Mouse (Mus musculus) heart, postnatal 0 days (tissue): Measurements from ENCODE around the gene Vav3. TPM values are rescaled to one million over a fixed set of nuclear protein-coding genes. Genes with fewer than 3 reads are reported as not detected.

ENCODE experiments used
- ATAC-seq: fragments of 200-750 bp; cut with Nextera tagmentation; 2 replicates; pipeline ENCODE4 v1.8.0; 2017; ENCODE audit warnings: low read depth, moderate number of reproducible peaks, moderate library complexity; ENCODE audit not compliant: insufficient read depth
- DNase-seq: peaks from one replicate; pipeline ENCODE4 v3.0.0-alpha.2; 2016; ENCODE audit warnings: low spot score
- H3K27ac ChIP-seq: fragments of 300-500 bp; sonication (generic); 2 replicates; pipeline ENCODE4 v1.5.1; 2014; ENCODE audit warnings: low read depth, mild to moderate bottlenecking
- H3K27me3 ChIP-seq: fragments of 300-500 bp; sonication (generic); 2 replicates; pipeline ENCODE4 v1.6.1; 2014; ENCODE audit warnings: low read length, mixed read lengths; ENCODE audit not compliant: control insufficient read depth, insufficient read depth
- H3K36me3 ChIP-seq: fragments of 300-500 bp; sonication (generic); replicated peaks from 2 replicates; pipeline ENCODE4 v1.6.1; 2014; ENCODE audit warnings: low read length, mixed read lengths; ENCODE audit not compliant: control insufficient read depth, insufficient read depth
- H3K4me1 ChIP-seq: fragments of 300-500 bp; sonication (generic); 2 replicates; pipeline ENCODE4 v1.6.1; 2014; ENCODE audit warnings: antibody characterized with exemption; ENCODE audit not compliant: control insufficient read depth, insufficient read depth
- H3K4me2 ChIP-seq: fragments of 300-500 bp; sonication (generic); 2 replicates; pipeline ENCODE4 v1.6.1; 2014; ENCODE audit warnings: low read depth, mild to moderate bottlenecking, low read length, moderate library complexity
- H3K4me3 ChIP-seq: fragments of 300-500 bp; sonication (generic); 2 replicates; pipeline ENCODE4 v1.5.1; 2014; ENCODE audit warnings: low read depth, low read length
- H3K9ac ChIP-seq: fragments of 300-500 bp; sonication (generic); replicated peaks from 2 replicates; pipeline ENCODE4 v1.6.1; 2014; ENCODE audit warnings: low read depth, low read length, mixed read lengths
- H3K9me3 ChIP-seq: fragments of 300-500 bp; sonication (generic); replicated peaks from 2 replicates; pipeline ENCODE4 v1.6.1; 2016; ENCODE audit warnings: low read length; ENCODE audit not compliant: control insufficient read depth
- CTCF ChIP-seq: IDR thresholded peaks from 2 replicates; pipeline ENCODE4 v1.5.1; 2016; ENCODE audit warnings: antibody characterized with exemption, control low read depth, low read depth
- EP300 ChIP-seq: IDR thresholded peaks from 2 replicates; pipeline ENCODE4 v1.6.1; 2016; ENCODE audit warnings: antibody characterized with exemption, low read depth
- WGBS: fragments of 180-500 bp; shearing (Covaris S2); extraction: QIAGEN DNeasy Blood & Tissue Kit; methylation state at CpG from one replicate; pipeline ENCODE4 v1.1.7; 2014; 5-methylcytosine and 5-hydroxymethylcytosine counted together
- polyA plus RNA-seq: library from polyadenylated mRNA; unstranded; fragments of >200 nt; fragmentation: Nextera tagmentation; extraction: Ambion mirVana; gene quantifications from 2 replicates; pipeline ENCODE4 v1.2.1, GENCODE M21; 2015
- total RNA-seq: library from RNA; depleted of rRNA; stranded (reverse); fragments of >200 nt; gene quantifications from 2 replicates; pipeline ENCODE4 v1.2.3, GENCODE M21; 2014; ENCODE audit warnings: low replicate concordance

The Vav3 gene
- total and polyA plus RNA-seq, 2 experiments from 2014 or later = 5.1 to 25.0 TPM

GRCm38 (mm10) chr3:109353814-109354213, 13.4 kb downstream of the Vav3 start:
- DNase-seq (no peak), ATAC-seq (no peak)
- Histone ChIP-seq H3K27me3 (no peaks in the 10 kb centered on the region), H3K4me3 (no peak overlapping the region), H3K36me3 (no peaks in the 10 kb centered on the region), H3K4me2 (no peak overlapping the region), H3K27ac (no peak overlapping the region), H3K9me3 (no peaks in the 10 kb centered on the region), H3K4me1 (no peaks in the 10 kb centered on the region), H3K9ac (no peak overlapping the region)
- TF ChIP-seq EP300 = no peak
- TF ChIP-seq CTCF = no peak
- WGBS = 85% methylated on average over 5 of the region's 5 CpGs

GRCm38 (mm10) chr3:109355158-109355557, 14.7 kb downstream of the Vav3 start:
- H3K27me3 ChIP-seq = no peaks in the 10 kb centered on the region
- no peak overlapping the region for H3K9ac ChIP-seq
- no peak for DNase-seq
- TF ChIP-seq CTCF (no peak), EP300 (no peak)
- 75% methylated on average over 5 of the region's 5 CpGs for WGBS
- ATAC-seq = no peak
- H3K27ac ChIP-seq = no peak overlapping the region
- H3K36me3 ChIP-seq = no peaks in the 10 kb centered on the region
- H3K9me3 ChIP-seq = no peaks in the 10 kb centered on the region
- H3K4me1 ChIP-seq = no peaks in the 10 kb centered on the region
- H3K4me2 ChIP-seq = no peak overlapping the region
- no peak overlapping the region for H3K4me3 ChIP-seq

GRCm38 (mm10) chr3:109360746-109361145, 20.3 kb downstream of the Vav3 start:
- H3K27ac ChIP-seq = no peak overlapping the region
- no peak overlapping the region for H3K9ac ChIP-seq
- TF ChIP-seq CTCF (no peak), EP300 (no peak)
- ATAC-seq (no peak), DNase-seq (no peak)
- H3K4me1 ChIP-seq = peaks cover 21% of the 10 kb centered on the region; the same call in 1 of the 2 replicates
- no peak overlapping the region for H3K4me3 ChIP-seq
- H3K4me2 ChIP-seq = no peak overlapping the region
- H3K36me3 ChIP-seq = no peaks in the 10 kb centered on the region
- no peaks in the 10 kb centered on the region for H3K9me3 ChIP-seq
- no peaks in the 10 kb centered on the region for H3K27me3 ChIP-seq
- 79% methylated on average over 4 of the region's 4 CpGs for WGBS

DNA sequence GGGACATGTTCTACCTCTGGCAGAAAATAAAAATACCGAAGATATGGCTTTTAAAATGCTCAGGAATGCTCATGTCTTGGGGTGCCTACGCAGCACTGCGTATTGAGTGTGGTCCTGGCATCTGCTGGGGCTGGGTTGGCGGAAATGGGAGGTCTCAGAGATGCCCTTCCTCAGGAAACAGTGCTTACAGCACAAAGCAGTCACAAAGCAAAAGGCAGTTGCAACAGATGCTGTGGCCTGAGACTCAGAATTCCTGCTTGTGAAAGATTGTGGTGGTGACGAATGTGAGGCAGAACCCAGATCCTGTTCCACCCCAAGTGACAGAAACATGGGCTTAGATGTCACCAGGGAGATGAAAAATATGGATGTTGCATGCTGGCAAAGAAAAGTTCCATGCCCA, 21.4 kb downstream of the Vav3 start:
- Histone ChIP-seq H3K9me3 (no peaks in the 10 kb centered on the region), H3K9ac (no peak overlapping the region), H3K4me3 (no peak overlapping the region), H3K4me2 (no peak overlapping the region), H3K27me3 (no peaks in the 10 kb centered on the region), H3K4me1 (peaks cover 26% of the 10 kb centered on the region), H3K27ac (peak overlapping the region; percentile 1; the same call in 1 of the 2 replicates), H3K36me3 (no peaks in the 10 kb centered on the region)
- TF ChIP-seq CTCF (no peak), EP300 (no peak)
- DNase-seq = peak; percentile 16
- no peak for ATAC-seq
- 61% methylated on average over 5 of the region's 5 CpGs for WGBS

- H3K9ac ChIP-seq = no peak overlapping the region
- H3K4me1 ChIP-seq = peaks cover 26% of the 10 kb centered on the region
- no peaks in the 10 kb centered on the region for H3K9me3 ChIP-seq
- TF ChIP-seq CTCF (no peak), EP300 (no peak)
- no peaks in the 10 kb centered on the region for H3K27me3 ChIP-seq
- no peak overlapping the region for H3K4me2 ChIP-seq
- peak overlapping the region; percentile 1; the same call in 1 of the 2 replicates for H3K27ac ChIP-seq
- H3K36me3 ChIP-seq = no peaks in the 10 kb centered on the region
- 56% methylated on average over 3 of the region's 3 CpGs for WGBS
- DNase-seq = no peak
- ATAC-seq = no peak
- no peak overlapping the region for H3K4me3 ChIP-seq
Measured at GRCm38 (mm10) chr3:109362310-109362709, 21.9 kb downstream of the Vav3 start.

DNA sequence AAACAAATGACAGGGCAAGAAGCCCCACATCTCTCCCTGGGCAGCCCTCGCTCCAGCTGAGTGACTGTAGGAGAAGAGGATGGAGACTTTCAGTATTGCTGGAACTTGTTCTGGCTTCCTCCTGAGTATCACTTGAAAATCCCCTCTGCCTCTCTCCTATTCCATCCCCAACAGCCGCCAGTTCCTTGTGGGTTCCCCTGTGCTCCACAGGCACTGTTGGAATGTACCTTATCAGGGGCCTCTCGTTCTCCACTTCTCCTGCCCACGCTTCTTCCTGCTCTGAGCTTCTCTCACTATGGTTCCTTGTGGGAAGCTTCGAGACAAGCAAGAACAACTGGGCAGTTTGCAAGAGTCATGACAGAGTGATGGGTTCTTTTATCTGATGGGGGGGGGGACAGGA, 23.1 kb downstream of the Vav3 start:
- ATAC-seq (no peak), DNase-seq (peak; percentile 7)
- Histone ChIP-seq H3K4me2 (peak overlapping the region; percentile 21; the same call in 1 of the 2 replicates), H3K27ac (no peak overlapping the region), H3K4me1 (peaks cover 26% of the 10 kb centered on the region), H3K4me3 (no peak overlapping the region), H3K27me3 (no peaks in the 10 kb centered on the region), H3K9ac (no peak overlapping the region), H3K36me3 (no peaks in the 10 kb centered on the region), H3K9me3 (no peaks in the 10 kb centered on the region)
- WGBS = 14% methylated on average over 5 of the region's 5 CpGs
- no peak for TF ChIP-seq CTCF
